Mouse (Mus musculus): ENCODE data around the gene Tfeb. TPM values are rescaled to one million over a fixed set of nuclear protein-coding genes. Genes with fewer than 3 reads are reported as not detected.

Tfeb gene
- 3.0 and 3.1 TPM in 2 replicates for polyA plus RNA-seq (2016; fragmentation: Nextera tagmentation; extraction: Ambion mirVana)

DNA sequence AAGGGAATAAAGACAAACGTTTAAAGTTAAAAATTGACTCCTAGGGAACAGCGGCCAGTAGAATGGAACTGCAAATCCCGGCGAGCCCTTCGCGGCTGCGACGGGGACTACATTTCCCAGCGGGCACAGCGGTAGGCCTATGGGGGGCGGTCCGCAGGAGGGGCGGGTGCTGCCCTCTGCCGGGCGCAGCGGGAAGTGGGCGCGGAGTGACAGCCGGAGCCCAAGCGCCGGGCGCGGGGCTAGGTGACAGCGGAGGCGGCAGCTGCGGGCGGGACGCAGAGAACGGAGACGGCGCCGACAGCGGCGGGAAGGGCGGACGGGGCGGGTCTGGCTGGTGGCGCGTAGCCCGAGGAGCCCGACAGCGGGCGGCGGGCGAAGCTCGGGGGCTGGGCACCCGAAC is at the start of gene Tfeb:
Gene Tfeb (plus strand): TSS at position 175 of the 400 bp plus-strand sequence.
- Histone ChIP-seq H3K4me3 (peak within 1 kb of the TSS; percentile 56), H3K9me3 (no peaks in the 10 kb centered on the region), H3K27ac (replicated peaks) (no peak within 1 kb of the TSS), H3K36me3 (no peaks in the 10 kb centered on the region), H3K9ac (replicated peaks) (peak within 1 kb of the TSS; percentile 59), H3K4me2 (replicated peaks) (peak within 1 kb of the TSS; percentile 91), H3K4me1 (peaks cover 26% of the 10 kb centered on the region), H3K27me3 (peaks cover 49% of the 10 kb centered on the region)
- under 1% methylated on average over 44 of the region's 47 CpGs for WGBS
- peak; percentile 81 for ATAC-seq (ENCODE audit: low FRiP score, low read depth)

DNA sequence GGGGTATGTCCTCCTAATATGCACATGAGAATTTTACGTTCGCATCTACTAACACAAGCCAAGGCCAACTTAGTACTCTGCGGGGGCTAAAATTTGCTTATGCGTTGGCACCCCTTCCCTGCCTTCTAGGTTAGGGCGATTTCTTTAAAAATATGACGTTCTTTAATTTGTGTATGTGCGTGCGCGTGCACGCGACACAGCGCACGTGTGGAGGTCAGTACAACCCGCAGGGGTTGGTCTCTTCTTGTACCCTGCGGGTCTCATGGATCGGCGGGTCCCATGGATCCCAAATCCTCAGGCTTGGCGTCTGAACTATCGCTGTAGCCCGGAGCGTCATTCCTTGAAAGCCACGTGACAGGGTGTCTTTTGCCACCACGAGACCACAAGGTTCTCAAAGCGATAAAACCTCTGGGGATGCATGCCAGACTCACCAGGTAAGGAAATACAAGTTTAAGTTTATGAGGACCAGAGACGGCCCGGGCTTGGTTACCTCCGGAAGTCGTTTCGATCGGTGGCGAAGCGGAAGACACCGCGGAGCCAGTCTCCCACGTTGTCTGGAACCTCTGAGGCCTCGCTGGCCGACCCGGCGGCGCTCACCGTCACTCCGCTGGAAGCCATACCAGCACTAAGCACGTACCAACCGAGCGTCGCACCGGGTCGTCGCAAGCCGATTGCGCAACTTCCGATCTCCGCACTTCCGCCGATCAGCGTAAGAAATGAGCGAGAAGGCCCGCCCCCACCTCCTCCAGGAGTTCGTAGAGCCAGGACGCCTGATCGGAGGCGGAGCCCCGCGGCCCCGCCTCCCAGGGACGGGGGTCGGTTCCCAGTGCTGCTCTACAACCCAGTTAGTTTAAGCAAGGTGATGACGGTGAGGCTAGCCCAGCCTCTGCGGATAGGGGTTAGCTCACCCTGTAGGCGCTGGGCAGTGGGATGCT is 49.2 kb upstream of the Tfeb start:
- peak overlapping the region; percentile 91 for H3K9ac ChIP-seq (replicated peaks)
- WGBS: 1% methylated on average over 70 of the region's 70 CpGs

DNA sequence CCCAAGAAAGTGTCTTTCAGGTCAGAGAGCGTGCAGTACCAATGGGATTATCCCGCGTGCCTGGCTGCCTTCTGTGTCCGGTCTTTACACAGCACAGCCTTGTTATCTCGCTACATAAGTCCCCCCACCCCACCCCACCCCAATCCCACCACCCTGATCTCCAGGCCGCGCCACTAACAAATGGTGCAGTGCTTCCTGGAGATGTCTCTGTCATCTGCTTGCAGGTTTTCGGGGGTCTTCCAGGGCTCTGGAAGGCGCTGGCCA is 48.6 kb upstream of the Tfeb start, which contains the start of gene Tomm6:
Gene Tomm6 (minus strand): TSS at position 43 of the 264 bp plus-strand sequence.
- WGBS: under 1% methylated on average over 9 of the region's 9 CpGs
- Histone ChIP-seq H3K27ac (replicated peaks) (peak within 1 kb of the TSS; percentile 85), H3K4me1 (peaks cover 30% of the 10 kb centered on the region), H3K36me3 (peaks cover 13% of the 10 kb centered on the region), H3K9me3 (no peaks in the 10 kb centered on the region), H3K9ac (replicated peaks) (peak within 1 kb of the TSS; percentile 91), H3K4me2 (replicated peaks) (peak within 1 kb of the TSS; percentile 96), H3K4me3 (peak within 1 kb of the TSS; percentile 83), H3K27me3 (peaks cover 16% of the 10 kb centered on the region)
- no peak for ATAC-seq (ENCODE audit: low FRiP score, low read depth)

More for the DNA sequence above, 49.2 kb upstream of the Tfeb start:
- ATAC-seq (ENCODE audit: low FRiP score, low read depth): peak; percentile 92
- Histone ChIP-seq H3K4me3 (peak overlapping the region; percentile 83), H3K36me3 (peaks cover 19% of the 10 kb centered on the region), H3K27ac (replicated peaks) (peak overlapping the region; percentile 85), H3K4me1 (peaks cover 30% of the 10 kb centered on the region), H3K4me2 (replicated peaks) (peak overlapping the region; percentile 96), H3K9me3 (no peaks in the 10 kb centered on the region), H3K27me3 (peaks cover 15% of the 10 kb centered on the region)

DNA sequence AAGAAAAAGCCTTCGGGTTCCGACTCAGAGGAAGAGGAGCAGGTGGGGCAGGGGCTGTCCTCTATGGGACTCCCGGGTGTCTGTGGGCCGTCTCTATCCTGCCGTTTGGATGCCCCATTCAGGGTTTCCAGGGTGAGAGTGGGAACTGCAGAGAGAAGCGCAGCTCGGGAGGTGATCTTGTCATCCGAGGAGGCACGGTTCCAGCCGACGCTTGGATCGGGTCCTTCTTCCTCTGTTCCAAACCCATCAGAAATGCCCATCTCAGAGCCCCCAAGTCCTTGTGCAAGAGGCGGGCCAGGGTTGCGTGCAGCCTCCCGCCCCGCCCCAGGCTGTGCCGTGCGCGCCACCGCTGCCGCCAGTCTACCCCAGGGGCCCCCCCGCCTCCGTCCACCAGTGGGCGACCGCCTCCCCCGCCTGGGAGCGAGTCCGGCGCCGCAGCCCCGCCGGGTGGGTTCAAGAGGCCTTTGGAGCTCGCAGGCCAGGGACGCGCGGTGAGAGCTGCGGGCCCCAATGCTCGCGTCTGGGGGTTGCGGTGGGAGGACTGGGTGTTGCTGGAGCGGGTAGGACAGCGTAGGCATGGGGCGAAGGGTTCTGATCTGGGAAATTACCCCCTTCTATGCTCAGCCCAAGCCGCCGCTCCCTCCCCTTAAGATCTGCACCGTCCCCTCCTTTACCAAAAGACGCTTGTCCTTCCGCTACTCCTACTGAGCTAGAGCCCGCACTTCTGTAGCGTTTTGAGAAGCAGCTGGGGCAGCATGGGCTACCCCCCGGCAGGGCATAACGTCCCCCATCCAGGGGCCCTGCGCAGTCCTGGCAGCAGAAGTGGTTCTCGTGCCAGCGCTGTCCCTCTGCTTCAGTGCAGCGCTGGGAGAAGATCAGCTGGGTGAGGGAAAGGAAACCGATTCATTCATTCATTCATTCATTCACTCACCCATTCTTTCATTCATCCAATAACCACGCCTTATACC is 47.9 kb upstream of the Tfeb start, which contains the start of gene Frs3:
Gene Frs3 (plus strand): TSS at position 423 of the 968 bp plus-strand sequence.
- Histone ChIP-seq H3K4me2 (replicated peaks) (peak within 1 kb of the TSS; percentile 96), H3K4me1 (peaks cover 32% of the 10 kb centered on the region), H3K27me3 (peaks cover 22% of the 10 kb centered on the region), H3K36me3 (peaks cover 12% of the 10 kb centered on the region), H3K9me3 (no peaks in the 10 kb centered on the region), H3K4me3 (peak within 1 kb of the TSS; percentile 83), H3K27ac (replicated peaks) (peak within 1 kb of the TSS; percentile 85), H3K9ac (replicated peaks) (peak within 1 kb of the TSS; percentile 91)
- peak; percentile 68 for ATAC-seq (ENCODE audit: low FRiP score, low read depth)
- under 1% methylated on average over 57 of the region's 58 CpGs for WGBS

DNA sequence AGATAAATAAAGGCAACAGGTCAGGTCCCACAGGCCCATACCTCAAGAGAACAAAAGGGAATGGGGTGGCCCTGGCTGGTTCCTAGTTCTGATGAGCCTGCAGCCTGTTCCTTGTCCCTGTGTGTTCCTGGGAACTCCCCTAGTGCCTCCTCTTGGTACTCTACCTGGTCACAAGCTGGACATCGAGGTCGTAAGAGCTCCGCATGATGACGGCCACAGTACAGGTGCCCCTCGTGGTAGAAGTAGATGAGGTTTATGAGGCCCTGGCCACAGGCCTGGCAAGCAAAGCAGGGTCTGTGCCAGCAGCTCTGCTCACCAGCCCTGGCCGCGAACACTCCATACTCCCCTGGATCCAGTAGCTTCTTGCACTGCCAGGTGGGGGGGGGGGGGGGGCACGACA is 46.9 kb upstream of the Tfeb start:
- no peaks in the 10 kb centered on the region for H3K9me3 ChIP-seq
- 86% methylated on average over 8 of the region's 8 CpGs for WGBS
- no peak for ATAC-seq (ENCODE audit: low FRiP score, low read depth)
- H3K4me3 ChIP-seq: peak overlapping the region; percentile 83; the same call in 1 of the 2 replicates
- no peak overlapping the region for H3K27ac ChIP-seq (replicated peaks)
- H3K27me3 ChIP-seq: peaks cover 22% of the 10 kb centered on the region
- peaks cover 38% of the 10 kb centered on the region for H3K4me1 ChIP-seq
- 0 out of 2 replicates have a peak overlapping the region, but pooled peaks have one; percentile 91 for H3K9ac ChIP-seq (replicated peaks)
- 0 out of 2 replicates have a peak, but pooled peaks cover 2% of the 10 kb centered on the region for H3K36me3 ChIP-seq
- peak overlapping the region; percentile 96 for H3K4me2 ChIP-seq (replicated peaks)

DNA sequence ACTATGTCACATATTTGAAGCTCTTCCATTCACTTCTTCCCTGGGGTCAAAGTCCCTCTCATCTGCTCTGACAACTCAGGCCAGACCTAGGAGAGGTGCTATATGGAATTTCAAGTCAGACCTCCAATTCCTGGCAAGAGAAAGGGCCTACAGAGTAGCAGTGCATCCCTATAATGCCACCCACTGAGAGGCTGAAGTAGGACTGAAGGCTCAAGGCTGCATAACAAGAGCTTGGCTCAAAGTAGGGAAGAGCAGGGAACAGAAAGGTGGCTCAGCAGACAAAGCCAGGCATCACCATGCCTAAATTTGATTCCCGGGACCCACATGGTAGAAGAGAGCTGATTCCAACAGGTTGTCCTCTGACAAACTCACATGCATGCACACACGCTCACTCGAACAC is 45.2 kb upstream of the Tfeb start:
- no peaks in the 10 kb centered on the region for H3K36me3 ChIP-seq
- H3K4me3 ChIP-seq: no peak overlapping the region
- no peak for ATAC-seq (ENCODE audit: low FRiP score, low read depth)
- 91% methylated on average over 3 of the region's 3 CpGs for WGBS
- H3K4me2 ChIP-seq (replicated peaks): no peak overlapping the region
- H3K9me3 ChIP-seq: no peaks in the 10 kb centered on the region
- H3K4me1 ChIP-seq: peaks cover 41% of the 10 kb centered on the region
- H3K27me3 ChIP-seq: peaks cover 22% of the 10 kb centered on the region
- no peak overlapping the region for H3K9ac ChIP-seq (replicated peaks)
- no peak overlapping the region for H3K27ac ChIP-seq (replicated peaks)

DNA sequence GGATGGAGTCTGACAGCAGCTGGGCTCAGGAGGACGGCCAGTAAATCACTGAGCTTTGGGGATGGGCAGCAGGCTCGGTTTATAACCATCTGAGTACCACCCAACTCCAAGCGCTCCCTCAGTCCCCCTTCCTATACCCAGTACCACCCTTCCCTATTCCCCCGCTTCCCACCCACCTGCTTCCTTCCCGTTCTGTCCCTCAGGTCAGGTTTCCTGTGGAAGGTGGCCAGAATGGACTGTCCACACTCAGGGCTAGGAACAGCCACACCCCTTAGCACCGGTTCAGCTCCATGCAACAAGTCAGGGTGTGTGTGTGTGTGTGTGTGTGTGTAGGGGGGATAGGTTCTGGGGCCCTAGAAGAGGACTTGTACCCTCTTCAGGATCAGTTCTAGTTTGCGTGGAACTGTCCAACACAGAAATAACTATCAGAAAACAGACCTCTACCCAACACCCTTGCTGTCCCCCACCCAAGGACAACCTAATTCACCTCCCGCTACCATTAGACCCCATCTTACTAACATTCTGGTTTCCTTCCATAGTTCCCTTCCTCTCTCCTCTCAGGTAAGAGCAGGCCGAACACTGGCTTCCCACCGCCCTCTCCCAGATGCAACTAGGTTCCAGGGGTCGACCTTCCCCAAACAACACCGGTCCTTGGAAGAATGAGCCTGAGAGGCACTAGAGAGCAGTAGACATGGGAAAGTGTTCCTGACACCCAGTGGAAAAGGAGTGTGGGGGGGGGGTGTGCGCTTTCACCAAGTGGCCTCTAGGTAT is 43.0 kb upstream of the Tfeb start:
- peak overlapping the region; percentile 73 for H3K4me3 ChIP-seq
- H3K36me3 ChIP-seq: 0 out of 2 replicates have a peak, but pooled peaks cover 8% of the 10 kb centered on the region
- no peak; the same call in 1 of the 2 replicates for ATAC-seq (ENCODE audit: low FRiP score, low read depth)
- peaks cover 22% of the 10 kb centered on the region for H3K27me3 ChIP-seq
- 32% methylated on average over 13 of the region's 13 CpGs for WGBS
- H3K9me3 ChIP-seq: no peaks in the 10 kb centered on the region
- H3K9ac ChIP-seq (replicated peaks): peak overlapping the region; percentile 86
- peak overlapping the region; percentile 78 for H3K4me2 ChIP-seq (replicated peaks)
- H3K4me1 ChIP-seq: peaks cover 27% of the 10 kb centered on the region
- no peak overlapping the region for H3K27ac ChIP-seq (replicated peaks)

DNA sequence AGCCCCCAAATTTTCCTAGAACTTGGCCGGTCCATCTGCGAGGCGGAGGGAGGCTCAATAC is 42.6 kb upstream of the Tfeb start, which contains the start of gene Gm21981:
Gene Gm21981 (minus strand): TSS at position 14 of the 61 bp plus-strand sequence.
- H3K27ac ChIP-seq (replicated peaks): peak within 1 kb of the TSS; percentile 75
- 0% methylated on average over 3 of the region's 3 CpGs for WGBS
- peak within 1 kb of the TSS; percentile 73 for H3K4me3 ChIP-seq
- peak within 1 kb of the TSS; percentile 78 for H3K4me2 ChIP-seq (replicated peaks)
- no peak for ATAC-seq (ENCODE audit: low FRiP score, low read depth)
- H3K4me1 ChIP-seq: peaks cover 23% of the 10 kb centered on the region
- H3K27me3 ChIP-seq: peaks cover 22% of the 10 kb centered on the region
- no peaks in the 10 kb centered on the region for H3K9me3 ChIP-seq
- H3K36me3 ChIP-seq: 0 out of 2 replicates have a peak, but pooled peaks cover 10% of the 10 kb centered on the region
- peak within 1 kb of the TSS; percentile 86 for H3K9ac ChIP-seq (replicated peaks)

DNA sequence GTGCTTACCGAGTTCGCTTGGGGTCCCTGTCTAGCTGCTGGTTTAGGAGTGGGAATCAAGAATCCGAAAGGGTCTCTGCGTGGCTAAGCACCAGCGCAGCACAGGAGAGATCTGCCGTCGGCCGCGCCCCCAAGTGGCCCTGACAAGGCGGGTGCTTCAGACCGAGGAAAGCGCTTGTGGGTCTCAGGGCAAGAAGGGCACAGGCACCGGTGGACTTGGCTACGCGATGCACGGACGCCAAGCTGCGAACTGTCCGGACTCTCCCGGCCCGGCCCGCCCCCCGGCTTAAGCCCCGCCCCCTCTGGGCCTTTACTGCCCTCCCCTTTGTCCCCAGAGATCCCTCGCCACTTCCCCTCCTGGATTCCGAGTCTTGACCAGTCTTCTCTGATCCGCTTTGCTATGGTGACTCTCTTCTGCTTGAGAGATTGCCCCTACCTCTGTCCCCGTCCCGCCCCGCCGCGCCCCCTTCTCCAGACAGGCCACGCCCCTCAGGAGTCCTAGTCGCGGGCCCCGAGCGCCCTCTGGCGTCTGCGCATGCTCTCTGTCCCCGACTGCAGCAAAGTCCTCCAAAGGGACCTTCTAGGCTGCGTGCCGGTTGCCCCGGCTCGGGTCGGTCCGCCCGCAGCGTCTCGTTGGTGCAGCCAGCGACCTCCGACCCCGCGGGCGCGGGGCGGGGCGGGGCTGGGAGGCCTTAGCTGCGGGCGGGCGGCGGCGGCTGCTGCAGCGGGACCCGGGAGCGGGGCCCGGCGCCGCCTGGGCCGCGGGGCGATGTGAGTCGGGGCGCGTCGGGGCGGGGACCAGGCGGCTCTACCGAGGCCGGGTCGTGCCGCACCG is 42.1 kb upstream of the Tfeb start, which contains the start of gene Prickle4:
Gene Prickle4 (minus strand): TSS at position 234 of the 834 bp plus-strand sequence.
- H3K9ac ChIP-seq (replicated peaks): peak within 1 kb of the TSS; percentile 86
- H3K27me3 ChIP-seq: peaks cover 21% of the 10 kb centered on the region
- under 1% methylated on average over 80 of the region's 82 CpGs for WGBS
- peak within 1 kb of the TSS; percentile 78 for H3K4me2 ChIP-seq (replicated peaks)
- ATAC-seq (ENCODE audit: low FRiP score, low read depth): peak; percentile 94
- no peaks in the 10 kb centered on the region for H3K9me3 ChIP-seq
- H3K4me1 ChIP-seq: peaks cover 19% of the 10 kb centered on the region
- H3K27ac ChIP-seq (replicated peaks): peak within 1 kb of the TSS; percentile 75
- peak within 1 kb of the TSS; percentile 73 for H3K4me3 ChIP-seq
- H3K36me3 ChIP-seq: 0 out of 2 replicates have a peak, but pooled peaks cover 11% of the 10 kb centered on the region

DNA sequence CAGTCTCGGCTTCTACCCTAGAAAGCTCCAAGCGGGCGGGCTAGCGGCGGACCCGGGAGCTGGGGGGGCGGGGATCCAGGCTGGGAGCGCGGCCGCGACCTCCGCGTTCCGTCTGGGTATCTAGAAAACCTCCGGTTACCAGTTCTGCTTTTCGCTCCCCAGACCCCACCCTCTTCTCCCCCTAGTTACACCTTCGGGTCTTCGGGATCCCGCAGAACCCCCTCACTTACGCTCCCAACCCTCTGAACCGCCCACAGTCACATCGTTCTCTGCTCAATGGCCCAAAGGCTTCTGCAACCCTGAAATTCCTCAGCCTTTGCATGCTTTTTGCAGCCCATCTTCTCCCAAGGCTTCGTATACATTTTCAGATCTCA is 41.5 kb upstream of the Tfeb start:
- Histone ChIP-seq H3K27me3 (peaks cover 16% of the 10 kb centered on the region), H3K4me3 (peak overlapping the region; percentile 73), H3K27ac (replicated peaks) (peak overlapping the region; percentile 75), H3K9ac (replicated peaks) (peak overlapping the region; percentile 86), H3K4me2 (replicated peaks) (peak overlapping the region; percentile 78), H3K4me1 (peaks cover 15% of the 10 kb centered on the region), H3K36me3 (0 out of 2 replicates have a peak, but pooled peaks cover 14% of the 10 kb centered on the region), H3K9me3 (no peaks in the 10 kb centered on the region)
- ATAC-seq (ENCODE audit: low FRiP score, low read depth): peak; percentile 17; the same call in 1 of the 2 replicates
- WGBS: under 1% methylated on average over 23 of the region's 23 CpGs
